Comparison of ENCODE assay signal across 18 mouse cellular contexts in genomic region chr3:69626963-69627590, GRCm38 (mm10). TPM values are rescaled to one million over a fixed set of nuclear protein-coding genes. Genes with fewer than 3 reads are reported as not detected.
DNase-seq lines count a peak whose midpoint lies in the region; ATAC-seq and TF ChIP-seq lines count a peak whose summit lies in the region.
"Had no signal": no experiment of that assay in that cellular context is flagged by ENCODE, and none has a peak within 500 bp of the region (broad histone marks: within the 10 kb centered on the region; RNA-seq: fewer than 3 reads in every experiment).

No protein-coding gene starts in this region.

- H3K27ac ChIP-seq in kidney, adult 2 months (ENCODE audit: insufficient read depth, low read depth, low read length): no peak overlapping the region
- H3K27ac ChIP-seq in kidney, embryonic 14.5 days (ENCODE audit: low read depth, low read length): no peak overlapping the region
- H3K27ac ChIP-seq in limb, embryonic 14.5 days (replicated peaks; ENCODE audit: low read depth, low read length): no peak overlapping the region
- H3K27ac ChIP-seq: forebrain, embryonic 12.5 days; hindbrain, embryonic 15.5 days; midbrain, embryonic 12.5 days had no signal

- no peaks in the 10 kb centered on the region for H3K36me3 ChIP-seq in kidney, adult 2 months (ENCODE audit: control insufficient read depth, insufficient read depth, low read length)
- H3K36me3 ChIP-seq in kidney, embryonic 14.5 days (ENCODE audit: control insufficient read depth, insufficient read depth, low read length): no peaks in the 10 kb centered on the region
- no peaks in the 10 kb centered on the region for H3K36me3 ChIP-seq in limb, embryonic 14.5 days (ENCODE audit: control insufficient read depth, insufficient read depth, low read length)
- H3K36me3 ChIP-seq: forebrain, embryonic 12.5 days; hindbrain, embryonic 15.5 days; midbrain, embryonic 12.5 days had no signal

- H3K9ac ChIP-seq in kidney, embryonic 14.5 days (ENCODE audit: low read depth, low read length): no peak overlapping the region
- H3K9ac ChIP-seq in limb, embryonic 14.5 days (ENCODE audit: low read depth, low read length, severe bottlenecking): no peak overlapping the region
- H3K9ac ChIP-seq: forebrain, embryonic 12.5 days; hindbrain, embryonic 15.5 days; midbrain, embryonic 12.5 days had no signal

- intact Hi-C loops in gastrocnemius, postnatal 14 days (cut with DNase I; ENCODE audit: low total_unique reads): no loop called here

- TF ChIP-seq POLR2A in kidney, adult 2 months (IDR thresholded peaks at IDR 0.05; ENCODE audit: low read depth, low read length): no peak
- no peak for TF ChIP-seq POLR2A in limb, embryonic 14.5 days (IDR thresholded peaks at IDR 0.05; ENCODE audit: borderline replicate concordance, extremely low read depth, insufficient read depth, insufficient read length)

- no peak for TF ChIP-seq CTCF in kidney, adult 2 months (conservative IDR thresholded peaks at IDR 0.05; ENCODE audit: insufficient read depth, insufficient read length, low read depth, low read length)

- 55% methylated on average over 11 of the region's 11 CpGs for WGBS in kidney, adult 2 months
- 75% methylated on average over 11 of the region's 11 CpGs for WGBS in kidney, embryonic 14.5 days
- 43% methylated on average over 10 of the region's 11 CpGs for WGBS in limb, embryonic 14.5 days

- no peak overlapping the region for H3K4me2 ChIP-seq in kidney, embryonic 14.5 days (replicated peaks; ENCODE audit: low read depth, low read length)
- H3K4me2 ChIP-seq in limb, embryonic 14.5 days (replicated peaks; ENCODE audit: low read depth, low read length, severe bottlenecking): no peak overlapping the region
- H3K4me2 ChIP-seq: forebrain, embryonic 12.5 days; hindbrain, embryonic 15.5 days; midbrain, embryonic 12.5 days had no signal

- H3K4me3 ChIP-seq in kidney, adult 2 months (ENCODE audit: insufficient read depth, low read depth, low read length): no peak overlapping the region
- no peak overlapping the region for H3K4me3 ChIP-seq in kidney, embryonic 14.5 days (ENCODE audit: low read length)
- no peak overlapping the region for H3K4me3 ChIP-seq in limb, embryonic 14.5 days (replicated peaks; ENCODE audit: low read length)
- H3K4me3 ChIP-seq: forebrain, embryonic 12.5 days; hindbrain, embryonic 15.5 days; midbrain, embryonic 12.5 days had no signal

- H3K4me1 ChIP-seq in kidney, adult 2 months (ENCODE audit: control insufficient read depth, insufficient read depth, low read length): no peaks in the 10 kb centered on the region
- no peaks in the 10 kb centered on the region for H3K4me1 ChIP-seq in kidney, embryonic 14.5 days (ENCODE audit: control insufficient read depth, insufficient read depth, low read length)
- H3K4me1 ChIP-seq in limb, embryonic 14.5 days (ENCODE audit: control insufficient read depth, insufficient read depth, low read length): no peaks in the 10 kb centered on the region
- H3K4me1 ChIP-seq: forebrain, embryonic 12.5 days; hindbrain, embryonic 15.5 days; midbrain, embryonic 12.5 days had no signal

- no peaks in the 10 kb centered on the region for H3K9me3 ChIP-seq in kidney, embryonic 14.5 days (ENCODE audit: control insufficient read depth, low read length)
- H3K9me3 ChIP-seq in limb, embryonic 14.5 days (ENCODE audit: control insufficient read depth, low read length): no peaks in the 10 kb centered on the region
- H3K9me3 ChIP-seq: forebrain, embryonic 12.5 days; hindbrain, embryonic 15.5 days; midbrain, embryonic 12.5 days had no signal

- H3K27me3 ChIP-seq in kidney, adult 2 months (replicated peaks; ENCODE audit: control insufficient read depth, insufficient read depth, low read length): no peaks in the 10 kb centered on the region
- no peaks in the 10 kb centered on the region for H3K27me3 ChIP-seq in kidney, embryonic 14.5 days (ENCODE audit: control insufficient read depth, insufficient read depth, low read length)
- no peaks in the 10 kb centered on the region for H3K27me3 ChIP-seq in limb, embryonic 14.5 days (ENCODE audit: control insufficient read depth, insufficient read depth, low read length)
- H3K27me3 ChIP-seq: forebrain, embryonic 12.5 days; hindbrain, embryonic 15.5 days; midbrain, embryonic 12.5 days had no signal

- no peak for ATAC-seq in kidney, embryonic 14.5 days (ENCODE audit: low FRiP score, low TSS enrichment)
- 0 out of 2 replicates have a peak, but pooled peaks have one; percentile 19 for ATAC-seq in limb, embryonic 14.5 days (ENCODE audit: low FRiP score, low read depth)
- ATAC-seq: intestine, embryonic 16.5 days had no signal

- peak; percentile 35 for DNase-seq in adrenal gland, postnatal 14 days
- no peak for DNase-seq in adrenal gland, postnatal 4 days (ENCODE audit: low spot score in 2 of 2)
- DNase-seq in kidney, adult 2 months: peak; percentile 25
- peak; percentile 76 for DNase-seq in adipocyte (ENCODE audit: low spot score)
- DNase-seq in limb, embryonic 14.5 days (ENCODE audit: low spot score): no peak
- no peak for DNase-seq in layer of hippocampus, adult 11-12 months (ENCODE audit: low spot score)
- no peak for DNase-seq in gastrocnemius, postnatal 14 days
- DNase-seq: cerebellum, adult 18-20 months; cerebellum, postnatal 36 days; left cerebral cortex, postnatal 4 days; lung, postnatal 36 days; right cerebral cortex, postnatal 4 days; thymus, postnatal 25 days had no signal

RNA-seq across cellular contexts. Expression of gene B3galnt1, which starts 28.3 kb away (rescaled TPM):
- 13.2 and 16.2 TPM in 2 replicates for total RNA-seq in adrenal gland, postnatal 14 days (2021)
- 10 to 100 TPM; 25.9 to 28.9 TPM for total RNA-seq in adrenal gland, postnatal 4 days (2021)
- polyA plus RNA-seq in kidney, adult 2 months (2012; rRNA removed): 25.7 and 28.3 TPM in 2 replicates
- 27.7 and 29.4 TPM in 2 replicates for polyA plus RNA-seq in kidney, embryonic 14.5 days (2014; fragmentation: Nextera tagmentation; extraction: Ambion mirVana)
- polyA plus RNA-seq in limb, embryonic 14.5 days (2012; rRNA removed): 22.3 and 24.3 TPM in 2 replicates
- polyA plus RNA-seq in limb, embryonic 14.5 days (2014; fragmentation: Nextera tagmentation; extraction: Ambion mirVana): 49.6 and 53.7 TPM in 2 replicates
- total RNA-seq in gastrocnemius, postnatal 14 days (2021): 1 to 10 TPM; 3.7 to 6.7 TPM

Comparison
In these comparisons a context has a peak if more than half of its experiments do, and no peak if none do; other contexts are left out.
1. DNase-seq: peak in adrenal gland, postnatal 14 days (single experiment), kidney, adult 2 months (single experiment) and adipocyte (single experiment); none in adrenal gland, postnatal 4 days (0 of 2), limb, embryonic 14.5 days (single experiment), layer of hippocampus, adult 11-12 months (single experiment) and gastrocnemius, postnatal 14 days (single experiment).